Mouse (Mus musculus): ENCODE results near the gene P2ry12. TPM values are rescaled to one million over a fixed set of nuclear protein-coding genes. Genes with fewer than 3 reads are reported as not detected.

Gene P2ry12
- polyA plus RNA-seq, 1 experiment from 2014 or later, result 3.4 TPM

GRCm38 (mm10) chr3:59257740-59258664 is 4.7 kb downstream of the P2ry12 start:
- peaks cover 10% of the 10 kb centered on the region for H3K4me1 ChIP-seq (ENCODE audit: control insufficient read depth, insufficient read depth, low read length)
- H3K27ac ChIP-seq (ENCODE audit: low read depth, low read length), result no peak overlapping the region
- no peaks in the 10 kb centered on the region for H3K9me3 ChIP-seq (ENCODE audit: control insufficient read depth, low read length)
- no peak overlapping the region for H3K9ac ChIP-seq (ENCODE audit: low read length)
- H3K27me3 ChIP-seq (ENCODE audit: control insufficient read depth, insufficient read depth, low read length), result no peaks in the 10 kb centered on the region
- no peak for DNase-seq (ENCODE audit: low spot score)
- H3K4me3 ChIP-seq (ENCODE audit: low read depth, low read length), result no peak overlapping the region
- WGBS, result 83% methylated on average over 20 of the region's 20 CpGs
- no peaks in the 10 kb centered on the region for H3K36me3 ChIP-seq (ENCODE audit: control insufficient read depth, insufficient read depth, low read length)
- no peak overlapping the region for H3K4me2 ChIP-seq (ENCODE audit: low read depth)
- ATAC-seq (ENCODE audit: insufficient read depth, low FRiP score, low TSS enrichment), result no peak

- DNase-seq (ENCODE audit: low spot score) (no peak), ATAC-seq (ENCODE audit: insufficient read depth, low FRiP score, low TSS enrichment) (no peak)
- Histone ChIP-seq H3K4me3 (ENCODE audit: low read depth, low read length) (no peak overlapping the region), H3K27me3 (ENCODE audit: control insufficient read depth, insufficient read depth, low read length) (no peaks in the 10 kb centered on the region), H3K9ac (ENCODE audit: low read length) (no peak overlapping the region), H3K36me3 (ENCODE audit: control insufficient read depth, insufficient read depth, low read length) (no peaks in the 10 kb centered on the region), H3K4me2 (ENCODE audit: low read depth) (no peak overlapping the region), H3K4me1 (ENCODE audit: control insufficient read depth, insufficient read depth, low read length) (no peaks in the 10 kb centered on the region), H3K9me3 (ENCODE audit: control insufficient read depth, low read length) (no peaks in the 10 kb centered on the region), H3K27ac (ENCODE audit: low read depth, low read length) (no peak overlapping the region)
- WGBS, result 97% methylated on average over 1 of the region's 1 CpGs
These were observed 12.2 kb downstream of the P2ry12 start for GRCm38 (mm10) chr3:59250454-59250853.

- no peaks in the 10 kb centered on the region for H3K4me1 ChIP-seq (ENCODE audit: control insufficient read depth, insufficient read depth, low read length)
- no peak overlapping the region for H3K4me2 ChIP-seq (ENCODE audit: low read depth)
- H3K9ac ChIP-seq (ENCODE audit: low read length), result no peak overlapping the region
- no peak for ATAC-seq (ENCODE audit: insufficient read depth, low FRiP score, low TSS enrichment)
- H3K4me3 ChIP-seq (ENCODE audit: low read depth, low read length), result no peak overlapping the region
- DNase-seq (ENCODE audit: low spot score), result no peak
- 92% methylated on average over 6 of the region's 6 CpGs for WGBS
- H3K9me3 ChIP-seq (ENCODE audit: control insufficient read depth, low read length), result no peaks in the 10 kb centered on the region
- no peaks in the 10 kb centered on the region for H3K27me3 ChIP-seq (ENCODE audit: control insufficient read depth, insufficient read depth, low read length)
- no peak overlapping the region for H3K27ac ChIP-seq (ENCODE audit: low read depth, low read length)
- no peaks in the 10 kb centered on the region for H3K36me3 ChIP-seq (ENCODE audit: control insufficient read depth, insufficient read depth, low read length)
These were observed 14.6 kb downstream of the P2ry12 start for GRCm38 (mm10) chr3:59248031-59248430.

GRCm38 (mm10) chr3:59243384-59243783 is 19.3 kb downstream of the P2ry12 start:
- H3K36me3 ChIP-seq (ENCODE audit: control insufficient read depth, insufficient read depth, low read length), result no peaks in the 10 kb centered on the region
- ATAC-seq (ENCODE audit: insufficient read depth, low FRiP score, low TSS enrichment), result no peak
- H3K4me1 ChIP-seq (ENCODE audit: control insufficient read depth, insufficient read depth, low read length), result no peaks in the 10 kb centered on the region
- WGBS, result 84% methylated on average over 6 of the region's 6 CpGs
- no peaks in the 10 kb centered on the region for H3K9me3 ChIP-seq (ENCODE audit: control insufficient read depth, low read length)
- no peaks in the 10 kb centered on the region for H3K27me3 ChIP-seq (ENCODE audit: control insufficient read depth, insufficient read depth, low read length)
- no peak overlapping the region for H3K4me3 ChIP-seq (ENCODE audit: low read depth, low read length)
- no peak for DNase-seq (ENCODE audit: low spot score)
- H3K9ac ChIP-seq (ENCODE audit: low read length), result no peak overlapping the region
- no peak overlapping the region for H3K27ac ChIP-seq (ENCODE audit: low read depth, low read length)
- no peak overlapping the region for H3K4me2 ChIP-seq (ENCODE audit: low read depth)

- H3K9me3 ChIP-seq (ENCODE audit: control insufficient read depth, low read length), result no peaks in the 10 kb centered on the region
- H3K27ac ChIP-seq (ENCODE audit: low read depth, low read length), result no peak overlapping the region
- H3K36me3 ChIP-seq (ENCODE audit: control insufficient read depth, insufficient read depth, low read length), result no peaks in the 10 kb centered on the region
- no peak overlapping the region for H3K4me2 ChIP-seq (ENCODE audit: low read depth)
- H3K4me3 ChIP-seq (ENCODE audit: low read depth, low read length), result no peak overlapping the region
- DNase-seq (ENCODE audit: low spot score), result no peak
- no peaks in the 10 kb centered on the region for H3K27me3 ChIP-seq (ENCODE audit: control insufficient read depth, insufficient read depth, low read length)
- no peak overlapping the region for H3K9ac ChIP-seq (ENCODE audit: low read length)
- no peaks in the 10 kb centered on the region for H3K4me1 ChIP-seq (ENCODE audit: control insufficient read depth, insufficient read depth, low read length)
- WGBS, result 81% methylated on average over 5 of the region's 5 CpGs
- no peak for ATAC-seq (ENCODE audit: insufficient read depth, low FRiP score, low TSS enrichment)
These were observed 27.8 kb downstream of the P2ry12 start for GRCm38 (mm10) chr3:59234878-59235277.

- H3K4me2 ChIP-seq (ENCODE audit: low read depth), result no peak overlapping the region
- H3K36me3 ChIP-seq (ENCODE audit: control insufficient read depth, insufficient read depth, low read length), result no peaks in the 10 kb centered on the region
- H3K9ac ChIP-seq (ENCODE audit: low read length), result no peak overlapping the region
- H3K9me3 ChIP-seq (ENCODE audit: control insufficient read depth, low read length), result no peaks in the 10 kb centered on the region
- H3K4me1 ChIP-seq (ENCODE audit: control insufficient read depth, insufficient read depth, low read length), result peaks cover 3% of the 10 kb centered on the region; the same call in 1 of the 2 replicates
- no peak for ATAC-seq (ENCODE audit: insufficient read depth, low FRiP score, low TSS enrichment)
- 84% methylated on average over 3 of the region's 3 CpGs for WGBS
- no peak for DNase-seq (ENCODE audit: low spot score)
- H3K27me3 ChIP-seq (ENCODE audit: control insufficient read depth, insufficient read depth, low read length), result no peaks in the 10 kb centered on the region
- no peak overlapping the region for H3K27ac ChIP-seq (ENCODE audit: low read depth, low read length)
- no peak overlapping the region for H3K4me3 ChIP-seq (ENCODE audit: low read depth, low read length)
These were observed 31.8 kb downstream of the P2ry12 start for GRCm38 (mm10) chr3:59230912-59231311.

GRCm38 (mm10) chr3:59228730-59229551 is 33.7 kb downstream of the P2ry12 start:
- Histone ChIP-seq H3K36me3 (ENCODE audit: control insufficient read depth, insufficient read depth, low read length) (no peaks in the 10 kb centered on the region), H3K4me2 (ENCODE audit: low read depth) (no peak overlapping the region), H3K9me3 (ENCODE audit: control insufficient read depth, low read length) (no peaks in the 10 kb centered on the region), H3K27me3 (ENCODE audit: control insufficient read depth, insufficient read depth, low read length) (no peaks in the 10 kb centered on the region), H3K27ac (ENCODE audit: low read depth, low read length) (no peak overlapping the region), H3K4me3 (ENCODE audit: low read depth, low read length) (no peak overlapping the region), H3K9ac (ENCODE audit: low read length) (no peak overlapping the region), H3K4me1 (ENCODE audit: control insufficient read depth, insufficient read depth, low read length) (peaks cover 3% of the 10 kb centered on the region; the same call in 1 of the 2 replicates)
- ATAC-seq (ENCODE audit: insufficient read depth, low FRiP score, low TSS enrichment), result no peak
- WGBS, result 59% methylated on average over 10 of the region's 10 CpGs
- peak; percentile 15 for DNase-seq (ENCODE audit: low spot score)

GRCm38 (mm10) chr3:59227696-59228095 is 35.0 kb downstream of the P2ry12 start:
- Histone ChIP-seq H3K4me2 (ENCODE audit: low read depth) (no peak overlapping the region), H3K4me3 (ENCODE audit: low read depth, low read length) (no peak overlapping the region), H3K27ac (ENCODE audit: low read depth, low read length) (no peak overlapping the region), H3K9ac (ENCODE audit: low read length) (no peak overlapping the region), H3K27me3 (ENCODE audit: control insufficient read depth, insufficient read depth, low read length) (no peaks in the 10 kb centered on the region), H3K9me3 (ENCODE audit: control insufficient read depth, low read length) (no peaks in the 10 kb centered on the region), H3K36me3 (ENCODE audit: control insufficient read depth, insufficient read depth, low read length) (no peaks in the 10 kb centered on the region), H3K4me1 (ENCODE audit: control insufficient read depth, insufficient read depth, low read length) (peaks cover 3% of the 10 kb centered on the region; the same call in 1 of the 2 replicates)
- DNase-seq (ENCODE audit: low spot score) (no peak), ATAC-seq (ENCODE audit: insufficient read depth, low FRiP score, low TSS enrichment) (no peak)
- WGBS, result 98% methylated on average over 9 of the region's 9 CpGs
